Mouse (Mus musculus) erythroblast, embryonic 14.5 days (primary cell): ENCODE results near the gene S100a3. TPM values are rescaled to one million over a fixed set of nuclear protein-coding genes. Genes with fewer than 3 reads are reported as not detected.

Experiments
- H3K27me3 ChIP-seq: 2 replicates; pipeline ENCODE4 v1.6.1; 2012; ENCODE audit warnings: inconsistent platforms; ENCODE audit not compliant: control insufficient read depth
- H3K36me3 ChIP-seq: 2 replicates; pipeline ENCODE4 v1.6.1; 2012; ENCODE audit warnings: mild to moderate bottlenecking, inconsistent platforms; ENCODE audit not compliant: control insufficient read depth
- H3K4me1 ChIP-seq: 2 replicates; pipeline ENCODE4 v1.6.1; 2012; ENCODE audit warnings: inconsistent platforms; ENCODE audit not compliant: control insufficient read depth
- H3K4me3 ChIP-seq: replicated peaks from 2 replicates; pipeline ENCODE3; 2012; ENCODE audit warnings: moderate library complexity, mild to moderate bottlenecking, inconsistent platforms
- H3K9me3 ChIP-seq: 2 replicates; pipeline ENCODE4 v1.6.1; 2012; ENCODE audit warnings: low read length, inconsistent platforms, mixed read lengths; ENCODE audit not compliant: control insufficient read depth
- GATA1 ChIP-seq: IDR thresholded peaks from 2 replicates; pipeline ENCODE4 v1.6.1; 2012; ENCODE audit warnings: low read length, inconsistent platforms, mixed read lengths
- TAL1 ChIP-seq: IDR thresholded peaks from 3 replicates; pipeline ENCODE4 v1.6.1; 2012; ENCODE audit warnings: low read length, inconsistent platforms, mixed read lengths
- polyA plus RNA-seq: library from polyadenylated mRNA; stranded (reverse); fragments of >175 nt; gene quantifications from 2 replicates; pipeline ENCODE4 v1.2.3, GENCODE M21; 2012

Gene S100a3
- polyA plus RNA-seq, 1 experiment = not detected

- Histone ChIP-seq H3K36me3 (no peaks in the 10 kb centered on the region), H3K4me3 (no peak overlapping the region), H3K9me3 (no peaks in the 10 kb centered on the region), H3K4me1 (no peaks in the 10 kb centered on the region), H3K27me3 (no peaks in the 10 kb centered on the region)
- no peak for TF ChIP-seq GATA1
- no peak for TF ChIP-seq TAL1
Measured at GRCm38 (mm10) chr3:90649832-90650231, 89.5 kb downstream of the S100a3 start.

Other genes with a start within 250 kb of the S100a3 start
- gene Slc27a3, start 170.6 kb upstream of the S100a3 start, polyA plus RNA-seq = 0.08 and 0.18 TPM in 2 replicates
- 1.7 and 2.2 TPM in 2 replicates for gene Ints3, start 127.0 kb upstream of the S100a3 start, polyA plus RNA-seq
- gene Npr1, start 94.7 kb upstream of the S100a3 start, polyA plus RNA-seq = 0.04 and 0.05 TPM in 2 replicates
- 1.1 and 1.6 TPM in 2 replicates for gene Ilf2, start 84.5 kb upstream of the S100a3 start, polyA plus RNA-seq
- gene Snapin, start 69.5 kb upstream of the S100a3 start, polyA plus RNA-seq = 0.11 and 0.14 TPM in 2 replicates
- 7.2 and 8.0 TPM in 2 replicates for gene Chtop, start 51.1 kb upstream of the S100a3 start, polyA plus RNA-seq
- 0.15 and 0.23 TPM in 2 replicates for gene S100a1, start 46.2 kb upstream of the S100a3 start, polyA plus RNA-seq
- gene S100a13, start 46.1 kb upstream of the S100a3 start, polyA plus RNA-seq = 0.67 and 0.76 TPM in 2 replicates
- not detected in 2 replicates for gene S100a14, start 33.7 kb upstream of the S100a3 start, polyA plus RNA-seq
- gene S100a16, start 23.3 kb upstream of the S100a3 start, polyA plus RNA-seq = 0.23 and 0.51 TPM in 2 replicates
- gene S100a2, start 29.7 kb downstream of the S100a3 start, polyA plus RNA-seq = not detected in 2 replicates
- gene Gm42674, start 41.3 kb downstream of the S100a3 start, polyA plus RNA-seq = not detected in 2 replicates
- gene S100a4, start 43.2 kb downstream of the S100a3 start, polyA plus RNA-seq = not detected in 2 replicates
- gene S100a5, start 47.9 kb downstream of the S100a3 start, polyA plus RNA-seq = not detected in 2 replicates
- not detected in 2 replicates for gene S100a6, start 52.3 kb downstream of the S100a3 start, polyA plus RNA-seq
- not detected in 2 replicates for gene S100a7a, start 93.4 kb downstream of the S100a3 start, polyA plus RNA-seq
- not detected in 2 replicates for gene S100a8, start 108.4 kb downstream of the S100a3 start, polyA plus RNA-seq
- 0.15 and 0.71 TPM in 2 replicates for gene S100a9, start 135.1 kb downstream of the S100a3 start, polyA plus RNA-seq
- gene Pglyrp4, start 166.3 kb downstream of the S100a3 start, polyA plus RNA-seq = not detected in 2 replicates
- not detected in 2 replicates for gene Gm5849, start 217.3 kb downstream of the S100a3 start, polyA plus RNA-seq